Mouse (Mus musculus) layer of hippocampus, postnatal 25 days (tissue): ENCODE measurements at regions not wholly inside any gene's neighbourhood (a gene's known extent, or its start where the extent isn't known, plus 50 kb on each side); places are given as distances from the start of the nearest gene placed in this dataset.

Source experiments
- DNase-seq, 2 experiments: peaks; one replicate each; pipeline ENCODE4 v3.0.0; 2022; ENCODE audit warnings: mixed read lengths in 2 of 2, low spot score in 1 of 2; ENCODE audit errors: extremely low spot score in 1 of 2

GRCm38 (mm10) chr1:193732113-193732512 is 362.0 kb upstream of the Camk1g start:
- no peak for DNase-seq

GRCm38 (mm10) chr1:193721850-193722249 is 351.8 kb upstream of the Camk1g start:
- DNase-seq = no peak

DNA sequence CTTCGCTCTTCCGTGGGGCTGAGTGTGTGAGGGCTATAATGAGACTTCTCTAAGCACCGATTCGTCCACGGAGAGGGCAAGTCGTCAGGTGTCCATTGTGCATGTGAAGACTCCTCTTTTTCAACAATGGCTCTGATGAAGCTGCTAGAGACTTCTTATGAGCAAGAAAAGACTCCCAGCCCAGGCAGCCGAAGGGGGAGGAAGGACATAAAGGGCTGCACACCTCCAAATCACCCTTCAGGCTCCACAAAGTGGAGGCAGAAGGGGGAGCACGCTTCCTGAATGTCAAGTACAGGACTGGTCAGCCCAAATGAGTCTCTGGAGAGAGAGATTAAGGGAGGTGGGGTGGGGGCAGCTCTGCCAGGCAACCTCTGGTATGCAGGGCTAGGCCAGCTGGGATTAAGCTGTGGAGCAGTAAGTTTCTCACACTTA is 350.3 kb upstream of the Camk1g start:
- DNase-seq = no peak

DNA sequence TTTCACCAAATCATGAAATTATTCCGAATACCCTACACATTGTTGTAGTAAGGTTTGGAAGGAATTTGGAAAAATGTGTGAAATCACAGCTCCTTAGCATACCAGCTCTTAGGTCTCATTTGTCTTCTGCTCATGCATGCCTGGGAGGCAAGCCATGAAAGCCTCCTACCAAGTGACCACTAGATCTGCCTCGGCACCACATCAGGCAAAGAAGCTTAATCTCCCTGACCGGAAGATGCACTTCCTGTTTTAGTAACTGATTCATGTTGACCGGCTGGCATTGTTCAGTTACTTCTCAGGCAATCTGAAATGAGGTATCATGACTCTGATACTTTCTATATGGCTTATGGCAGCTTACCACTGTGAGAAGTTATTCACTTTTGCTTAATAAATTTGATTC is 345.2 kb upstream of the Camk1g start:
- DNase-seq = no peak

GRCm38 (mm10) chr1:193714631-193715030 is 344.5 kb upstream of the Camk1g start:
- DNase-seq = no peak

GRCm38 (mm10) chr1:193705205-193705604 is 335.1 kb upstream of the Camk1g start:
- no peak for DNase-seq

GRCm38 (mm10) chr1:193702707-193703419 is 332.8 kb upstream of the Camk1g start:
- peak in 1 of 2 experiments; percentile 67 for DNase-seq

DNA sequence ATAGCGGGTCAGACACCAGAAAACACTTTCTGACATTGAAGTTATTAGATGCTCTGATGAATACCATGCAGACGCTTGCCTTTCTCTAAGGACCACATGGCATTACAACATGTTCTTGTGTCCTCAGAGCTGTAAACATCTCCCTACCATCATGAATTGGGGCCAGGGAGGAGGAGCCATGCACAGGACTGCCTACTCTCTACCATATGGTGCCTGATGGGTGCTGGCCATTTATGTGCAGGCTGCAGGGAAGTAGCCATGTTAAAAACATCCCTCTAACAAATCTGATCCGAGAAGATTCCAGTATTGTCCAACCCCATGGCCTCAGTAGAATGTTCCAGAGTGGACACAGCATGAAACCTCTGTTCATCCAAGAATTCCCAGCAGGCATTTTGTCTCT is 330.1 kb upstream of the Camk1g start:
- DNase-seq = no peak

DNA sequence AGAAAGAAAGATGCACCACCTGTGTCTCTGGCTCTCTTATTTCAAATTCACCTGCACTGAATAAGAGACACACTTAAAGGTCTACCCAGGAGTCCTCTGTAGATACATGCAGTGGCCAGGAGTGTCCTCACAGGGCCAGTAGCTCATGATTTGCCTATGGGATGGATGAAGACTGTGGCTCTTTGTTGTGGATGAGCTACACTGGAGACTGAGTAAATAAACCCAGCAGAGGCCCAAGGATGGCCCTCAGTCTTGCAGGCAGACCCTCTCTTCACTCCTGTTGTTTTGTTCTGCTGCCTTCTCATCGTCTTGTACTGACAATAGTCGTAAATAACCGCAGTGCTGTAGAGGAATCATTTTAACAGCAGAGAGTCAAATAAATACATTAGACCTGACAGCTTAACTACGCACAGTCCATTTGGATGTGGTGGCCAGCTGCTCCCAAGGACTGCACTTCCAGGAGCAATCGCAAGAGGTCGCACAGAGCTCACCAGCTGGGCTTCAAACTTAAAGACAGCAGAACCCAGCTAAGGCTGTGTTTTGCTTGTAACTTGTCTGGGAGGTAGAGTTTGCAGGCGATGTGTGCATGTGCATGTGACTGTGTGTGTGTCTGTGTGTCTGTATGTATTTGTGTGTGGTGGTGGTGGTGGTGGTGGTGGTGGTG is 328.6 kb upstream of the Camk1g start:
- DNase-seq = peak; percentile 50 to 88

- no peak for DNase-seq
Measured at GRCm38 (mm10) chr1:193697857-193698256, 327.8 kb upstream of the Camk1g start.

GRCm38 (mm10) chr1:193697001-193697400 is 326.9 kb upstream of the Camk1g start:
- DNase-seq = no peak

DNA sequence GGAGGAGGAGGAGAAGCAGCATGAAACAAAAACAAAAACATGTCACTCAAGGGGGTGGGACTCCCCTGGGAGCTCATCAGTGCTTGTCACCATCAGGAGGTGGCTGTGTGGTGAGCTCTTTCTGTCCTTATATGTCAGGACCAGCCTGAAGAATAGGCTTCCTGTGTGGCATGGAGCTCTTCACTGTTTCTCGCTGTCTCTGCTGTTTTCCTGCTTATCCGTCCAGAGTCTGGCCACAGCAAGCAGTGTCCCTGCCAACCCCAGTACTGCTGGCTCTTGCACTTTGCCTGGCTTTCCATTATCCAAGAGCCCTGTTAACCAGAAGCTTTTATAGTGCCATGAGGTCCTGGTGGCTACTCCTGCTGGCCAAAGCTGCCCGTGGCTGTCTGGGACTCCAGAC is 322.9 kb upstream of the Camk1g start:
- no peak for DNase-seq

DNA sequence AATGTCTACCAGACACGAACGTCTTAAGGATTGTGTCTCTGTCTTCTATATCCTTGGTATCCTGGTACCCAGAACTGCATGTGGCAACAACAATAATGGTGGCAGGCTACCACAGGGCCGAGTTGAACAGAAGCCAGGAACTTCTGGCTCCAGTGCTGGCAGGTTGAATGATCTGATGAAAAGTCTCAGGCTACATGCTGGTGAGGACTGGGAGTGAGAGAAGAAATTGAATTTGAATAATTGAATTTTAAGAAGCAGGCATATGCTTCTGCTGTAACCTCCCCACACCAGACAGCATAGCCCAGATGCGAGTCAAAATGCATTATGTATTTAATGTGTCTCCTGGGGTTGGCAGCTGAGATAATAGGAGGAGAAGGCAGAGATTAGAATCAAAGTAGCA is 319.5 kb upstream of the Camk1g start:
- DNase-seq = no peak

DNA sequence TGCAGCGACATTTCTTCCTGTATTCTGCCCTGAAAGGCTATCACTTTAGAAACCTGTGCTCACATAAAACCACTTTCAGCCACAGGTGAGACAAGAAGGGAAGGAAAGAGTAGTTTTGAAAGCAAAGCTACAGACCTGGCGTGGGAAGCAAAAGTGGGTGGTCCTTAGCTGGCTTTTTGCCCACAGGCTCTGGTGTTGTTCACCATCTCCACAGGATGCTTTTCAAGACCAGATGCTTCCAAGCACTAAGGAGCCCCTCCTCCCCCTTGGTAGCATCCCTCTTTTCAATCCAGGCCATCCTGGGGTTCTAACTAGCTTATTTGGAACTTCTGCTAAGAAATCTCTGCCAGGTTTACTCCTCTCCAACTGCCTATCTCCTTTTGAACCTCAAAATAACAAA is 312.8 kb upstream of the Camk1g start:
- no peak for DNase-seq

GRCm38 (mm10) chr1:193678448-193678847 is 308.4 kb upstream of the Camk1g start:
- no peak for DNase-seq

DNA sequence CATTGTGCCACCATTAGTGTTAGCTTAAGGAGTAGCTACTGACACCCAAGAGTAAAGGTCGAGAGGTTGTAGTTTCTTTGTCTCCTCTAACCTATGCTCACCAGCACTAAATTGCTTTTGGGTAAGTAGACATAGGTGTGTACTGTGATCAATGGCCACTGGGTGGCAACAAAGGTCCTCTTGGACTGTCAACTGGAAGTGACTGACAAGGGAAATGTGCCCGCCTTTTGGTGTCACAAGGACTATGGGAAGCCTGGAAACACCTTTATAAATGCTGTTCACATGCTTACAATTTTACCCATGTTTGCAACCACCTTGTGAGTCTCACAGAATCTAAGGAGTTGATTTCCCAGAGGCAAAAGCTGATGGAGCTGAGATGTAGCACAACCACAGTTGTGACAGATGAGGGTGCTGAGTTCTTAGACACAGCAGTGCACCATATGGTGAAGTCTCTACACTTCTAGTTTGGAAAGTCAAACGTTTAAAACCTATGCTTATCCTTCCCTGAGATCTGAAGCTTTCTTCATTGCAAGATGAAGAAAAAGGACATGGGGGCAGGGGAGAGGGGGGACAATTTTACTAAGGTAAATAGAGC is 303.2 kb upstream of the Camk1g start:
- DNase-seq = peak in 1 of 2 experiments; percentile 37

DNA sequence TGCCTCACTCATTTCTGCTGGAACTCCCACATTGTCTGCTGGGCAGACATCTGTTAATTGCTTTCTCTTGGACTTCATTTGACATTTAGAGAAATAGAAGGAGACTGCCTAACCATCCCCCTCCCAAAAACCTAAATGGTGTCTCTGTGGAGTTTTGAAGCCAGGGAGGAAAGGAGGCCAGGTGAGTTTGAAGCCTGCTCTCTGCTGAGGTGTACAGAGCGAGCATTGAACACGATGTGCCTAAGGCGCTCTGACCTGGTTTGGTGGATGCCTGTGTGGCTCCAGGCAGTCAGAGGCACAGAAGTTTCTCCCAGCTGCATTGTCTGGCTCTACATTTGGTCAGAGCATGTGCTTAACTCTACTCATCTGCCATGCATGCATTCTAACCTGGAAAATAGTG is 302.6 kb upstream of the Camk1g start:
- DNase-seq = no peak

- no peak for DNase-seq
Measured at GRCm38 (mm10) chr1:193671816-193672254, 301.7 kb upstream of the Camk1g start.

- peak in 1 of 2 experiments; percentile 11 for DNase-seq
Measured at GRCm38 (mm10) chr1:193671046-193671445, 300.9 kb upstream of the Camk1g start.

GRCm38 (mm10) chr1:193670008-193670407 is 299.9 kb upstream of the Camk1g start:
- DNase-seq = no peak

GRCm38 (mm10) chr1:193668841-193669240 is 298.7 kb upstream of the Camk1g start:
- no peak for DNase-seq

DNA sequence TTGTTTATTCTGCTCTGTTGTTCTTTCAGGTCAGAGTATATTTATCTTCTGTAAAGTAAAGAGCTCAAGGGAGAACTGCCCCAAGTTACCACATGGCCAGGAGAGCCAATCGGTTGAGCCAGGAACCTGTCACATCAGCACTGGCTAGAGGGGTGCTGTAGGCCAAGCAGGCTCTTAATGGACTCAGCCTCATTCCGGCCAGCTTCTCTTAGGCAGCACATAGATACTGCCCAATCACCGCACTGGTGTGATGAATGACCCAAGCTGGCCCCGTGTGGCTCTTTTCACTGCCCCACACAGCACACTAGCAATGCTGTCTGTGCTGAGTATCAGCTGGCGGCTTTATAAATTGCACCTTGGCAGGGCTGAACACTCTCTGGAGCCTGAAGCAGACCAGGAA is 295.8 kb upstream of the Camk1g start:
- DNase-seq = no peak
